Comparison of ENCODE assay signal across 8 mouse cellular contexts in the genomic region with DNA sequence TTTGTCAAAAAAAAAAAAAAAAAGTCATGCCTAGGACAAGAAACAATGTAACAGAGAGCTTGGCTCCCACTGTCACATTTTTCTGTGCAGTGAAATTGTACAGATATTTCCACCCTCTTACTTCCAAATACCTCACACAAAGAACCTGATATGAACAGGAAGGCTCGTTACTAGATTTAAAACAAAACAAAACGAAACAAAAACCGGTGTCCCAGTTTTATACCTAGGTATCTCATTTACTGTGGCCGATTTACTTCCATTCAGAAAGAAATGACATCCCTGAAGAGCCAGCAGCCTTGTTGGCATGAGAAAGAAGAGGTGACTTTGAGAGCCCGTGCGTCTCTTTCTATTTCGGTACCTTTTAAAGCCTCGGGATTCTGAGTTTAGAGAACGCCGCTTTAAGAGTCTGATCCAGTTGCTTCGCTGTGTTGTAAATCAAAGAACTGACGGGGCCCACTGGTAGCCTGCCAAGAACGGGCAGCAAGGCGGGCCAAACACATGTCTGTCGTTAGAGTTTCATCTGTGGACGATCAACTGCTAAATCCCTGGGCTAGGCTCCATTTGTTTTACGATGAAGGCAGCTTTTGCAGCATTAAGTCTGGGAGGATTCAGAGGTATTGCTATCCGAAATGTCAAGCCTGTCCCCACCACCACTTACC.
DNase-seq lines count a peak whose midpoint lies in the region; ATAC-seq lines count a peak whose summit lies in the region.

No protein-coding gene starts in this region.

- no peaks in the 10 kb centered on the region for H3K27me3 ChIP-seq in limb, embryonic 13.5 days

- H3K27ac ChIP-seq in limb, embryonic 13.5 days, result peak overlapping the region; percentile 89

- WGBS in limb, embryonic 13.5 days, result 16% methylated on average over 18 of the region's 18 CpGs

- peak overlapping the region; percentile 51 for H3K9ac ChIP-seq in limb, embryonic 13.5 days

- peak overlapping the region; percentile 32 for H3K4me3 ChIP-seq in limb, embryonic 13.5 days

- peak; percentile 83 for ATAC-seq in frontal cortex, adult (ENCODE audit: low TSS enrichment)
- ATAC-seq in limb, embryonic 13.5 days (ENCODE audit: low FRiP score, low read depth), result peak; percentile 87

- H3K4me2 ChIP-seq in limb, embryonic 13.5 days (replicated peaks), result peak overlapping the region; percentile 54

- peaks cover 24% of the 10 kb centered on the region for H3K4me1 ChIP-seq in limb, embryonic 13.5 days

- H3K9me3 ChIP-seq in limb, embryonic 13.5 days, result peaks cover 4% of the 10 kb centered on the region

- no peak for DNase-seq in frontal cortex, postnatal 25 days (ENCODE audit: low spot score in 2 of 2)
- peak; percentile 24 to 28 for DNase-seq in cerebellum, postnatal 36 days
- peak; percentile 63 for DNase-seq in heart, adult 8-10 months (ENCODE audit: low spot score)
- DNase-seq in kidney, adult 8-10 months, result peak; percentile 56 to 67
- peak; percentile 33 for DNase-seq in ovary, postnatal 10 days (ENCODE audit: low spot score)
- DNase-seq in thymus, postnatal 36 days, result no peak

- H3K36me3 ChIP-seq in limb, embryonic 13.5 days, result peaks cover 21% of the 10 kb centered on the region

Comparison
In these comparisons a context has a peak if more than half of its experiments do, and no peak if none do; other contexts are left out.
1. DNase-seq: peak in cerebellum, postnatal 36 days (2 of 2), heart, adult 8-10 months (single experiment), kidney, adult 8-10 months (2 of 2) and ovary, postnatal 10 days (single experiment); none in frontal cortex, postnatal 25 days (0 of 2) and thymus, postnatal 36 days (0 of 2).